Mouse (Mus musculus) small intestine, adult 2 months (tissue): ENCODE data around the gene Atp5b. TPM values are rescaled to one million over a fixed set of nuclear protein-coding genes. Genes with fewer than 3 reads are reported as not detected.
"Not testable (repeated sequence)": the region's sequence is repeated elsewhere in the genome, so short reads cannot be mapped to it uniquely, and the experiment has no call there.

Experiments
- H3K27ac ChIP-seq: fragments of 200-500 bp; 2 replicates; pipeline ENCODE4 v1.5.1; 2012; ENCODE audit warnings: low read depth, low read length, control low read depth, inconsistent platforms; ENCODE audit not compliant: insufficient read depth
- H3K27me3 ChIP-seq: fragments of 200-500 bp; 2 replicates; pipeline ENCODE4 v1.6.1; 2012; ENCODE audit warnings: mild to moderate bottlenecking, moderate library complexity, low read length, inconsistent platforms; ENCODE audit not compliant: control insufficient read depth, insufficient read depth
- H3K36me3 ChIP-seq: fragments of 200-500 bp; 2 replicates; pipeline ENCODE4 v1.6.1; 2012; ENCODE audit warnings: mild to moderate bottlenecking, low read length, control low read depth, inconsistent platforms; ENCODE audit not compliant: control insufficient read depth, insufficient read depth
- H3K4me1 ChIP-seq: fragments of 200-500 bp; 2 replicates; pipeline ENCODE4 v1.6.1; 2012; ENCODE audit warnings: low read length, inconsistent platforms, mixed read lengths; ENCODE audit not compliant: control insufficient read depth, insufficient read depth, insufficient read length
- H3K4me3 ChIP-seq: fragments of 200-500 bp; 2 replicates; pipeline ENCODE4 v1.5.1; 2012; ENCODE audit warnings: low read depth, mild to moderate bottlenecking, control low read depth, inconsistent platforms, low read length, moderate library complexity
- CTCF ChIP-seq: fragments of 200-500 bp; IDR thresholded peaks from 2 replicates; pipeline ENCODE4 v1.5.1; 2012; ENCODE audit warnings: low read depth, mild to moderate bottlenecking, control low read depth, inconsistent platforms, low read length, moderate library complexity, mixed read lengths; ENCODE audit not compliant: insufficient replicate concordance, insufficient read length; ENCODE audit errors: extremely low read depth
- POLR2A ChIP-seq: fragments of 200-500 bp; IDR thresholded peaks from 2 replicates; pipeline ENCODE4 v1.6.1; 2012; ENCODE audit warnings: low read depth, mild to moderate bottlenecking, control low read depth, inconsistent platforms, low read length, moderate library complexity
- WGBS: fragments of 180-500 bp; shearing (Covaris S2); methylation state at CpG from one replicate; pipeline ENCODE4 v1.1.7; 2018; 5-methylcytosine and 5-hydroxymethylcytosine counted together
- polyA plus RNA-seq: library from polyadenylated mRNA; depleted of rRNA; stranded (reverse); fragments of >200 nt; gene quantifications from 2 replicates; pipeline ENCODE4 v1.2.3, GENCODE M21; 2012

Atp5b gene
- polyA plus RNA-seq, 1 experiment: 5,521 TPM

DNA sequence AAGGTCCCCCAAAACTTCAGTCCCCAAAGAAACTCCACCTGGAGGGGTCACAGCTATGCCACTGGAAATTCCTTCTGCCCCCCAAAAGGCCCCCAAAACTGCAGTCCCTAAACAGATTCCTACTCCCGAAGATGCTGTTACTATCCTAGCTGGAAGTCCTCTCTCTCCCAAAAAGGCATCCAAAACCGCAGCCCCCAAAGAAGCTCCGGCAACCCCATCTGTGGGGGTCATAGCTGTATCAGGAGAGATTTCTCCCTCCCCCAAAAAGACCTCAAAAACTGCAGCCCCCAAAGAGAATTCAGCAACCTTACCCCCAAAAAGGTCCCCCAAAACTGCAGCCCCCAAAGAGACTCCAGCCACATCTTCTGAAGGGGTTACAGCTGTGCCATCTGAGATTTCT, 40.6 kb upstream of the Atp5b start:
- Histone ChIP-seq H3K4me3 (no peak overlapping the region), H3K36me3 (peaks cover 64% of the 10 kb centered on the region), H3K4me1 (peaks cover 4% of the 10 kb centered on the region), H3K27ac (no peak overlapping the region), H3K27me3 (no peaks in the 10 kb centered on the region)
- TF ChIP-seq CTCF (no peak), POLR2A (no peak)
- WGBS: 92% methylated on average over 3 of the region's 3 CpGs

DNA sequence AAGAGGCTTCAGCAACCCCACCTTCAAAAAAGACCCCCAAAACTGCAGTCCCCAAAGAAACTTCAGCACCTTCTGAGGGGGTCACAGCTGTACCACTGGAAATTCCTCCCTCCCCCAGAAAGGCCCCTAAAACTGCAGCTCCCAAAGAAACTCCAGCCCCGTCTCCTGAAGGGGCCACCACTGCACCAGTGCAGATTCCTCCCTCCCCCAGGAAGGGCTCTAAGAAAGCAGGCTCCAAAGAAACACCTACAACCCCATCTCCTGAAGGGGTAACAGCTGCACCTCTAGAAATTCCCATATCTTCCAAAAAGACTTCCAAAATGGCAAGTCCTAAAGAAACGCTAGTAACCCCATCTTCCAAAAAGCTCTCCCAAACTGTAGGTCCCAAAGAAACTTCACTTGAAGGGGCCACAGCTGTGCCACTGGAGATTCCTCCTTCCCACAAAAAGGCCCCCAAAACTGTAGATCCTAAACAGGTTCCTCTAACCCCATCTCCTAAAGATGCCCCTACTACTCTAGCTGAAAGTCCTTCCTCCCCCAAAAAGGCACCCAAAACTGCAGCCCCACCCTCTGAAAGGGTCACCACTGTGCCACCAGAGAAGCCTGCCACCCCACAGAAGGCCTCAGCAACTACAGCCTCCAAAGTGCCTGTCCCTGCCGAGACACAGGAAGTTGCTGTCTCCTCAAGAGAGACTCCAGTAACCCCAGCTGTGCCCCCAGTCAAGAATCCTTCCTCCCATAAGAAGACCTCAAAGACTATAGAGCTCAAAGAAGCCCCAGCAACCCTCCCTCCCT, 39.8 kb upstream of the Atp5b start:
- whole genome bisulfite sequencing: 61% methylated on average over 3 of the region's 3 CpGs
- Histone ChIP-seq H3K36me3 (peaks cover 72% of the 10 kb centered on the region), H3K4me3 (no peak overlapping the region), H3K4me1 (peaks cover 4% of the 10 kb centered on the region), H3K27me3 (no peaks in the 10 kb centered on the region), H3K27ac (no peak overlapping the region)
- no peak for TF ChIP-seq CTCF
- no peak for TF ChIP-seq POLR2A

DNA sequence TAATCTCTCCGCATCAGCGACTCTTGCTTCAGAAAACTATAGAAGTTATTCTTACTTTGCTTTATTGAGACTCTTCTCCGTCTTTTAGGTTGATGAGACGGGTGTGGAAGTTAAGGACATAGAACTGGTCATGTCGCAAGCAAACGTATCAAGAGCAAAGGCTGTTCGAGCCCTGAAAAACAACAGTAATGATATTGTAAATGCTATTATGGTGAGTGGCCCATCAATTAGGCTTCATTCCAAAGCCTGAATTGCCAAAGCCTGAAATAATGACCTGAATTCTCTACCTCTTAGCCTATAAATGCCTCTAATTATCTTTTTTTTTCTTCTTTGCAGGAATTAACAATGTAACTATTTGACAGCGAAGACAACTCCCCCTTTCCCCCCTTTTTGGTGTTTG, 34.9 kb upstream of the Atp5b start:
- Histone ChIP-seq H3K27me3 (no peaks in the 10 kb centered on the region), H3K27ac (no peak overlapping the region), H3K4me3 (no peak overlapping the region), H3K4me1 (no peaks in the 10 kb centered on the region), H3K36me3 (peaks cover 51% of the 10 kb centered on the region)
- no peak for TF ChIP-seq POLR2A
- TF ChIP-seq CTCF: no peak
- 93% methylated on average over 8 of the region's 8 CpGs for WGBS

DNA sequence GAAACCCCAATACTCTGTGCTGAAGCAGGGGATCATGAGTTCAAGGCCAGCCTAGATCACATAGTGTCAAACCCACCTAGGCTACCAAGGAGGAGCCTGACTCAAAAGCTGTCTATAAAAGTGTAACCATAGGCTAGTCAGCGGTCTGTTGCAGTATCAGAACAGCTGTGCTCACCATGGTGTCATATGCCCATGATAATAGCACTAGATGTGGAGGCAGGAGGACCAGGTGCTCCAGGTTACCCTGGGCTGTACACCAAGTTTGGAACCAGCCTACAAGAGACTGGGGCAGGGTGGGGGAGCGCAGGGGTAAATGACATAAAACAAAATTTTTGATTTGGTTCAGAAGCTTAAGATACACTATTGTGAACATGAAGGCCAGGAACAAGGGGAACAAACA, 33.3 kb upstream of the Atp5b start:
- Histone ChIP-seq H3K27me3 (no peaks in the 10 kb centered on the region), H3K27ac (no peak overlapping the region), H3K36me3 (peaks cover 39% of the 10 kb centered on the region), H3K4me3 (no peak overlapping the region), H3K4me1 (no peaks in the 10 kb centered on the region)
- no peak for TF ChIP-seq CTCF
- TF ChIP-seq POLR2A: no peak
- 96% methylated on average over 2 of the region's 2 CpGs for WGBS

DNA sequence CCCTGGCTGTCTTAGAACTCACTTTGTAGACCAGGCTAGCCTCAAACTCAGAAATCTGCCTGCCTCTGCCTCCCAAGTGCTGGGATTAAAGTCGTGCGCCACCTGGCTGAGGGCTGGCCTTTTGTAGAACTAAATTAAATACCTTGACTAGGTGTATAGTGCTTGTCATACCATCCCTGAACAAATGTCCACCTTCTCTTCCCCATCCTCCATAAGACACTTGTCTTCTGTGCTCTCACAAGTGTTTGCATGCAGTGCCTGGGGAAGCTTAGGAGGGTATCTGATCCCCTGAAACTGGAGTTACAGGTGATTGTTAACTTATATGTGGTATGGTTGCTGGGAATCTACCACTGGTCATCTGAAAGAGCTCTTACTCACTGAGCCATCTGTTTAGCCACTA, 32.7 kb upstream of the Atp5b start:
- Histone ChIP-seq H3K4me1 (no peaks in the 10 kb centered on the region), H3K36me3 (peaks cover 37% of the 10 kb centered on the region), H3K27me3 (no peaks in the 10 kb centered on the region), H3K27ac (no peak overlapping the region), H3K4me3 (no peak overlapping the region)
- 98% methylated on average over 2 of the region's 2 CpGs for WGBS
- TF ChIP-seq POLR2A (no peak), CTCF (no peak)

DNA sequence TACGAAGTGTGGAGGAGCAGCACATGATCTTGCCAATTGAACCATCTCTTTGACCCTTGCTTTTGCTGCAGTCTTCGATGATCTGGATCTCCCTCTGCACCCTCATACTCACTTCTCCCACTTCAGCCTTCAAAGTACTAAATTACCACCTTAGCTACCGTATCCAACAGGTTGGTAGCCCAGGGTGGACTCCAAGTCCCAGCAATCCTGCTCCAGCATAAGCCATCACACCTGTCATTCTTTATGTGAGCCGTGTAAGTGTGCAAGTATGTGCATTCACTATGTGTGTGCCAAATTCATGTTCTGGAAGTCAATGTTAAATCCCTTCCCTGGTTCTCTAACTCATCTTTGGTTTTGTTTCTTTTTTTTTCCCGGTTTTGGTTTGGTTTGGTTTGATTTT, 31.5 kb upstream of the Atp5b start:
- Histone ChIP-seq H3K27me3 (no peaks in the 10 kb centered on the region), H3K27ac (no peak overlapping the region), H3K36me3 (peaks cover 27% of the 10 kb centered on the region), H3K4me1 (no peaks in the 10 kb centered on the region), H3K4me3 (no peak overlapping the region)
- 95% methylated on average over 5 of the region's 5 CpGs for WGBS
- TF ChIP-seq POLR2A (no peak), CTCF (no peak)

DNA sequence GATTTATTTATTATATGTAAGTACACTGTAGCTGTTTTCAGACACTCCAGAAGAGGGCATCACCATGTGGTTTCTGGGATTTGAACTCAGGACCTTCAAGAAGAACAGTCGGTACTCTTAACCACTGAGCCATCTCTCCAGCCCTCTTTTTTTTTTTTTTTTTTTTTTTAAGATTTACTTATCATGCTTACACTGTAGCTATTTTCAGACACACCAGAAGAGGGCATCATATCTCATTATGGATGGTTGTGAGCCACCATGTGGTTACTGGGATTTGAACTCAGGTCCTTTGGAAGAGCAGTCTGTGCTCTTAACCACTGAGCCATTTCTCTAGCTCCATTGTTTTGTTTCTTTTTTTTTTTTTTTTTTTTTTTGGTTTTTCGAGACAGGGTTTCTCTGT, 30.9 kb upstream of the Atp5b start:
- H3K27ac ChIP-seq, H3K4me3 ChIP-seq, H3K27me3 ChIP-seq, H3K4me1 ChIP-seq: not testable (repeated sequence)
- WGBS: 89% methylated on average over 1 of the region's 2 CpGs
- H3K36me3 ChIP-seq: peaks cover 22% of the 10 kb centered on the region

DNA sequence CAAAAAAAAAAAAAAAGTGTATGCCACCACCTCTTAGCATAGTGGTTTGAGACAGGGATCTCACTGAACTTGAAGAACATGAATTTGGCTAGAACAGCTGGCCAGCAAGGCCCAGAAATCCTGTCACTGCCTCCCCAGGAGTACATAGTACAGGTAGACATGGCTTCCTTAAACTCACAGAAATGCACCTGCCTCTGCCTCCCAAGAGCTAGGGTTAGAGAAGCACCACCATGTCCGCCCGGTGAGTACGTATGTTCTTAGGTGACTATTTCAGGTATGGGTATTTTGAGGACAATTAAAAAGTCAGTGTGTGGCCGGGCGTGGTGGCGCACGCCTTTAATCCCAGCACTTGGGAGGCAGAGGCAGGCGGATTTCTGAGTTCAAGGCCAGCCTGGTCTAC, 30.1 kb upstream of the Atp5b start:
- no peaks in the 10 kb centered on the region for H3K27me3 ChIP-seq
- peaks cover 15% of the 10 kb centered on the region for H3K36me3 ChIP-seq
- 90% methylated on average over 8 of the region's 8 CpGs for WGBS
- H3K4me3 ChIP-seq: no peak overlapping the region
- no peaks in the 10 kb centered on the region for H3K4me1 ChIP-seq
- H3K27ac ChIP-seq: no peak overlapping the region
- TF ChIP-seq CTCF (no peak), POLR2A (no peak)
